Mouse (Mus musculus) CH12.LX (cell line): ENCODE data around the gene Tamm41. TPM values are rescaled to one million over a fixed set of nuclear protein-coding genes. Genes with fewer than 3 reads are reported as not detected.

Experiments used
- DNase-seq: peaks from one replicate; pipeline ENCODE4 v3.0.0-alpha.2; 2013; ENCODE audit errors: extremely low read depth
- H3K27ac ChIP-seq: 2 replicates; pipeline ENCODE4 v1.5.1; 2012; ENCODE audit warnings: low read depth, mild to moderate bottlenecking, control low read depth, moderate library complexity; ENCODE audit not compliant: insufficient read depth
- H3K27me3 ChIP-seq: replicated peaks from 2 replicates; pipeline ENCODE3; 2012; ENCODE audit warnings: inconsistent platforms
- H3K36me3 ChIP-seq, 2 experiments: replicated peaks in 1 of 2; 2 replicates each; pipeline versions ENCODE3 to v1.6.1; 2012; ENCODE audit warnings: inconsistent platforms in 1 of 2, low read length in 1 of 2, mild to moderate bottlenecking in 1 of 2, mixed read lengths in 1 of 2, moderate library complexity in 1 of 2; ENCODE audit not compliant: control insufficient read depth in 1 of 2, insufficient read depth in 1 of 2
- H3K4me1 ChIP-seq, 2 experiments: 2 replicates each; pipeline ENCODE4 v1.6.1; 2012; ENCODE audit warnings: inconsistent platforms in 1 of 2, moderate library complexity in 1 of 2; ENCODE audit not compliant: insufficient read depth in 2 of 2, control insufficient read depth in 1 of 2
- H3K4me2 ChIP-seq: 2 replicates; pipeline ENCODE4 v1.6.1; 2012; ENCODE audit warnings: low read depth, mild to moderate bottlenecking, control low read depth; ENCODE audit not compliant: poor library complexity, insufficient read depth, severe bottlenecking
- H3K4me3 ChIP-seq, 3 experiments: fragments of 150-350 bp in 1 of 3; sonication (generic) in 1 of 3; replicated peaks in 1 of 3; 2 replicates each; pipeline versions ENCODE3 to v1.5.1; 2011 to 2012; ENCODE audit warnings: low read depth in 2 of 3, low read length in 2 of 3, mild to moderate bottlenecking in 2 of 3, moderate library complexity in 2 of 3, control low read depth in 1 of 3, improper control_type of control experiment in 1 of 3, inconsistent platforms in 1 of 3, mixed read lengths in 1 of 3; ENCODE audit not compliant: poor library complexity in 1 of 3
- H3K79me2 ChIP-seq: replicated peaks from 2 replicates; pipeline ENCODE4 v1.6.1; 2012; ENCODE audit warnings: mild to moderate bottlenecking, moderate library complexity; ENCODE audit not compliant: control insufficient read depth, poor library complexity, insufficient read depth, severe bottlenecking; ENCODE audit errors: extremely low read depth
- H3K9ac ChIP-seq: 2 replicates; pipeline ENCODE4 v1.6.1; 2012; ENCODE audit warnings: low read depth, mild to moderate bottlenecking, control low read depth, moderate library complexity; ENCODE audit not compliant: insufficient read depth
- H3K9me3 ChIP-seq: replicated peaks from 2 replicates; pipeline ENCODE3; 2012; ENCODE audit warnings: low read length, inconsistent platforms, mixed read lengths
- BHLHE40 ChIP-seq: IDR thresholded peaks from 2 replicates; pipeline ENCODE4 v1.6.1; 2011; ENCODE audit warnings: mild to moderate bottlenecking, low read depth, low read length, improper control_type of control experiment
- E2F4 ChIP-seq: IDR thresholded peaks from 2 replicates; pipeline ENCODE4 v1.6.1; 2011; ENCODE audit warnings: low read depth, low read length, improper control_type of control experiment; ENCODE audit not compliant: insufficient replicate concordance
- EP300 ChIP-seq: IDR thresholded peaks from 2 replicates; pipeline ENCODE4 v1.6.1; 2011; ENCODE audit warnings: low read length, improper control_type of control experiment
- ETS1 ChIP-seq: conservative IDR thresholded peaks from 2 replicates; pipeline ENCODE4 v1.6.1; 2012; ENCODE audit warnings: low read depth, mild to moderate bottlenecking, inconsistent platforms, low read length, improper control_type of control experiment, moderate library complexity
- HCFC1 ChIP-seq: IDR thresholded peaks from 2 replicates; pipeline ENCODE4 v1.6.1; 2012; ENCODE audit warnings: low read depth, mild to moderate bottlenecking, inconsistent platforms, low read length, improper control_type of control experiment
- IRF4 ChIP-seq: IDR thresholded peaks from 2 replicates; pipeline ENCODE4 v1.6.1; 2014; ENCODE audit warnings: low read depth, mild to moderate bottlenecking, inconsistent platforms, low read length, improper control_type of control experiment
- KAT2A ChIP-seq: IDR thresholded peaks from 2 replicates; pipeline ENCODE4 v1.6.1; 2012; ENCODE audit warnings: low read length, improper control_type of control experiment, inconsistent platforms; ENCODE audit not compliant: insufficient replicate concordance
- MAFK ChIP-seq: IDR thresholded peaks from 2 replicates; pipeline ENCODE4 v1.6.1; 2011; ENCODE audit warnings: low read length, improper control_type of control experiment; ENCODE audit not compliant: insufficient replicate concordance
- MAX ChIP-seq: IDR thresholded peaks from 2 replicates; pipeline ENCODE4 v1.6.1; 2011; ENCODE audit warnings: low read length, improper control_type of control experiment
- MEF2A ChIP-seq: IDR thresholded peaks from 2 replicates; pipeline ENCODE4 v1.6.1; 2014; ENCODE audit warnings: low read depth, mild to moderate bottlenecking, inconsistent platforms, low read length, improper control_type of control experiment, borderline replicate concordance
- MXI1 ChIP-seq: IDR thresholded peaks from 2 replicates; pipeline ENCODE4 v1.6.1; 2011; ENCODE audit warnings: mild to moderate bottlenecking, low read depth, low read length, improper control_type of control experiment
- MYC ChIP-seq: IDR thresholded peaks from 2 replicates; pipeline ENCODE4 v1.6.1; 2011; ENCODE audit warnings: low read depth, mild to moderate bottlenecking, improper control_type of control experiment, low read length
- NELFE ChIP-seq: IDR thresholded peaks from 2 replicates; pipeline ENCODE4 v1.6.1; 2011; ENCODE audit warnings: low read depth, low read length, improper control_type of control experiment
- PAX5 ChIP-seq: IDR thresholded peaks from 2 replicates; pipeline ENCODE4 v1.6.1; 2012; ENCODE audit warnings: low read length, inconsistent platforms, mixed read lengths
- POLR2AphosphoS2 ChIP-seq: IDR thresholded peaks from 2 replicates; pipeline ENCODE4 v1.6.1; 2011; ENCODE audit warnings: low read depth, low read length, improper control_type of control experiment
- RAD21 ChIP-seq: IDR thresholded peaks from 2 replicates; pipeline ENCODE4 v1.6.1; 2011; ENCODE audit warnings: low read depth, mild to moderate bottlenecking, low read length, improper control_type of control experiment, moderate library complexity
- TCF12 ChIP-seq: IDR thresholded peaks from 2 replicates; pipeline ENCODE4 v1.6.1; 2014; ENCODE audit warnings: low read depth, mild to moderate bottlenecking, inconsistent platforms, low read length, improper control_type of control experiment
- USF1 ChIP-seq: IDR thresholded peaks from 2 replicates; pipeline ENCODE4 v1.6.1; 2014; ENCODE audit warnings: low read depth, mild to moderate bottlenecking, inconsistent platforms, low read length, improper control_type of control experiment
- USF2 ChIP-seq: conservative IDR thresholded peaks from 2 replicates; pipeline ENCODE4 v1.6.1; 2011; ENCODE audit warnings: low read depth, low read length, improper control_type of control experiment
- ZC3H11A ChIP-seq: IDR thresholded peaks from 2 replicates; pipeline ENCODE4 v1.6.1; 2012; ENCODE audit warnings: low read depth, mild to moderate bottlenecking, inconsistent platforms, low read length, improper control_type of control experiment
- ZNF384 ChIP-seq: IDR thresholded peaks from 2 replicates; pipeline ENCODE4 v1.6.1; 2012; ENCODE audit warnings: low read depth, low read length, improper control_type of control experiment, inconsistent platforms
- dilution Hi-C: fragments of 300-500 bp; cut with MboI; formaldehyde crosslinking; loops from 2 replicates; pipeline ENCODE4 v1.14.3; 2020; ENCODE audit warnings: low sequenced_read_pairs; ENCODE audit not compliant: extremely low pct_unique_long_range_greater_than_20kb, extremely low pct_ligation_motif_present
- in situ Hi-C: fragments of 300-500 bp; cut with MboI; formaldehyde crosslinking; loops from 3 replicates; pipeline ENCODE4 v1.14.3; 2019; ENCODE audit warnings: low sequenced_read_pairs, low pct_ligation_motif_present, low pct_unique_long_range_greater_than_20kb, mixed read lengths
- polyA plus RNA-seq: library from polyadenylated mRNA; unstranded; fragments of >175 nt; gene quantifications from 2 replicates; pipeline ENCODE4 v1.2.1, GENCODE M21; 2012; ENCODE audit warnings: low read depth; ENCODE audit not compliant: insufficient read length
- total RNA-seq, 2 experiments: library from RNA; depleted of rRNA; stranded (reverse); fragments of 300-350 nt in 1 of 2; fragments of >200 nt in 1 of 2; gene quantifications; 2 replicates each; pipeline ENCODE4 v1.2.3; 2012 to 2014

Tamm41 gene
- total and polyA plus RNA-seq, 3 experiments: 29.3 to 41.1 (median 39.8) TPM

DNA sequence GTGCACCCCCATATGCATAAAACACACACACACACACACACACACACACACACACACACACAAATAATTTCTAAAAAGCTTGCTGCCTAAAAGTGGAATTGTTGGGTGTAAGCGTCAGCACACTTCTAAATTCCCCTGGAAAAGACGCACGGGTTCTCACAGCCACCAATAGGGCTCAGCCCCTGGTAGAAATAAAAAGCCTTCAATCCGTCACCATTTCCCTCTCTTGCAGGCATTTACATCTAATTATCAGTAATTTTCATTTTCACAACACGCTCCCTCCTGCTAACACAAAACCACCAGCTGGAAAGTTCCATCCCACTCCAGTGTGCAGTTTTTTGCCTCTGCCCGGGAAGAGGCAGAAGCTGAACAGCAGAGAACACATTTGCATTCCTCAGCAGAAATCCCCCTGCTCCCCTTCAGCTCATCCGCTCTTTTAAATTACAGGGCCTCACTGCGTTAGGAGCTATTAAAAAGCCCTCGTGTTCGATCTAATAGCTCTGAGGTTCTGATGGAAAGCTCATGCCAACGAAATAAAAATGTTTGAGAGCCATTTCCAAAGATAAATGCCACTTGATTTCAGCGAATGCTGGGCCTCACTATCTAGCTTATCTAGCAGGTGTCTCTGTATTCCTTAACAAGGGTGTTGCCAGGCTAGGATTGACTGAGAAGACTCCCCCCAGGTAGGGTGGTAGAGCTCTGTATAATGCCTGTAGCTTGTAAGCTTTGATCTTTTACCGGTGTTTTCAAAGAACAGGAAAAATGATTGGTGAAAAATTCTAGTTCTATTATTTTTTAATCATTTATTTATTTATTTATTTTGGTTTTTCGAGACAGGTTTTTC, 6.2 kb upstream of the Tamm41 start:
- H3K4me3 ChIP-seq: no peak overlapping the region
- TF ChIP-seq USF1: no peak
- TF ChIP-seq MYC: 0 out of 2 replicates have a peak, but pooled peaks have one; percentile 14
- TF ChIP-seq TCF12: 0 out of 2 replicates have a peak, but pooled peaks have one; percentile 19
- no peak for TF ChIP-seq MAX
- peak; percentile 47; the same call in 1 of the 2 replicates for TF ChIP-seq BHLHE40
- no peak for TF ChIP-seq RAD21
- TF ChIP-seq MEF2A: peak; percentile 72; the same call in 1 of the 2 replicates
- peak; percentile 58 for TF ChIP-seq MAFK
- peak; percentile 71 for TF ChIP-seq IRF4
- no peak for TF ChIP-seq KAT2A
- TF ChIP-seq ETS1: peak; percentile 70; the same call in 1 of the 2 replicates
- no peak for TF ChIP-seq HCFC1
- TF ChIP-seq PAX5: no peak
- no peak for TF ChIP-seq MXI1
- no peak for TF ChIP-seq POLR2AphosphoS2
- TF ChIP-seq USF2: no peak
- peak; percentile 65 for TF ChIP-seq EP300
- no peak for TF ChIP-seq E2F4
- TF ChIP-seq ZC3H11A: no peak
- TF ChIP-seq NELFE: no peak
- TF ChIP-seq ZNF384: peak; percentile 68
- TF ChIP-seq, all 38 proteins: peak for 9
- Histone ChIP-seq H3K9me3 (peaks cover 5% of the 10 kb centered on the region), H3K9ac (no peak overlapping the region; the same call in 1 of the 2 replicates), H3K27ac (no peak overlapping the region), H3K4me1 (peaks cover 6 to 17% of the 10 kb centered on the region in 2 experiments; a peak in 3 of 4 replicates), H3K36me3 (no peaks in the 10 kb centered on the region), H3K79me2 (no peaks in the 10 kb centered on the region), H3K4me2 (peak overlapping the region; percentile 75; the same call in 1 of the 2 replicates), H3K27me3 (no peaks in the 10 kb centered on the region)
- dilution Hi-C loops (no loop called here), in situ Hi-C loops (no loop called here)
- DNase-seq: peak; percentile 59
